Mouse (Mus musculus) olfactory bulb, adult 2 months (tissue): ENCODE data around the gene Snrpf.

Experiments
- CTCF ChIP-seq: fragments of 200-500 bp; IDR thresholded peaks from 2 replicates; pipeline ENCODE4 v1.5.1; 2012; ENCODE audit warnings: low read depth, mild to moderate bottlenecking, low read length, moderate library complexity; ENCODE audit not compliant: insufficient read depth
- POLR2A ChIP-seq: fragments of 200-500 bp; IDR thresholded peaks from 2 replicates; pipeline ENCODE4 v1.6.1; 2012; ENCODE audit warnings: mild to moderate bottlenecking, low read depth, low read length, moderate library complexity; ENCODE audit not compliant: insufficient read depth

GRCm38 (mm10) chr10:93575960-93576359 is 13.5 kb downstream of the Snrpf start:
- TF ChIP-seq CTCF (no peak), POLR2A (no peak)
